Mouse (Mus musculus) cortical plate, adult 2 months (tissue): ENCODE results near the gene Tmem9.

Source experiments
- CTCF ChIP-seq: fragments of 200-500 bp; IDR thresholded peaks from 2 replicates; pipeline ENCODE4 v1.5.1; 2011; ENCODE audit warnings: mild to moderate bottlenecking, control low read depth, low read length; ENCODE audit not compliant: insufficient read depth; ENCODE audit errors: extremely low read depth
- POLR2A ChIP-seq: fragments of 200-500 bp; IDR thresholded peaks from 2 replicates; pipeline ENCODE4 v1.6.1; 2011; ENCODE audit warnings: mild to moderate bottlenecking, low read length, control low read depth; ENCODE audit not compliant: insufficient read depth; ENCODE audit errors: extremely low read depth

DNA sequence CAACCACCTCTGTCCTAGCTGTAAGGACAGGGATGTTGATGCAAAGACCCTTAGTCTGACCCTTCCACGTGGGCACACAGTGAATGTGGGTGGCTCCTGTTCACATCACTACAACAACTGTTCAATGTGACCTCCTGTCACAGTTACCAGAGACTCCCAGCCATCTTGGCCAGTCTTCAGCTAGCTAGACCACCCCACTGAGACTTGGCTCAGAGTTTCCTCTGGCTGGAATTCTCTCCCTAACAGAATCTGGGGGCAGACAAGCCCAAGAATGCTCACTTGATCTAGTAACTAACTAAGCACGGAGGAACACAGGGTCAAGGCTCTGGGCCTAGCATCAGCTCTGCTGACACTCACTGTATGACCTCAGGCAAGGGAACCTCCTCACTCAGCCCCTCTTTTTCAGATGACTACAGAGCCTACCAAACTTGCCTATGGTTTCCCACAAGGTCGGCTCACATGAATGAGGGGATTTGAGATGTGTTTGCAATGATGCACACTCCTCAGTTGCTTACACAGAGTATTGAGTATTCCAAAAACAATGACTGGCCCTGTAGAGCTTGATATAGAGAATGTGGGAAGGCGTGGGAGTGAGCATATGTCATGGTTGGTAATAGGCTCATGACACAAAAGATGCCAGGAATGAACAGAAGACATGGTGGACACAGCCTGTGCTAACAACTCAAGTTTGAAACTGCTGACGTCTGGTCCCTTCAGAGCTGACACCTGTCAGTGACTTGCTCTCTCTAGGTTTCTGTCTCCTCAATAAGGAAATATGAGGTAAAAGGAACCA lies 31.0 kb downstream of the Tmem9 start:
- TF ChIP-seq CTCF (no peak), POLR2A (no peak)
